Mouse (Mus musculus): Measurements from ENCODE around the gene Scg3. TPM values are rescaled to one million over a fixed set of nuclear protein-coding genes. Genes with fewer than 3 reads are reported as not detected.

Gene Scg3
- polyA plus RNA-seq, 1 experiment from 2014 or later: 0.78 TPM

- H3K4me1 ChIP-seq (replicated peaks): peaks cover 13% of the 10 kb centered on the region
- H3K9ac ChIP-seq (replicated peaks): no peak overlapping the region
- H3K9me3 ChIP-seq: no peaks in the 10 kb centered on the region; the same call in 1 of the 2 replicates
- no peak for ATAC-seq (ENCODE audit: insufficient number of reproducible peaks, insufficient read depth, low FRiP score, low TSS enrichment, low read depth)
- WGBS: 33% methylated on average over 12 of the region's 12 CpGs
- no peaks in the 10 kb centered on the region for H3K27me3 ChIP-seq
- no peak overlapping the region for H3K27ac ChIP-seq
- H3K36me3 ChIP-seq: no peaks in the 10 kb centered on the region
- H3K4me3 ChIP-seq (replicated peaks): no peak overlapping the region
- peak overlapping the region; percentile 41 for H3K4me2 ChIP-seq
Measured at GRCm38 (mm10) chr9:75601510-75601909, 82.3 kb downstream of the Scg3 start.

DNA sequence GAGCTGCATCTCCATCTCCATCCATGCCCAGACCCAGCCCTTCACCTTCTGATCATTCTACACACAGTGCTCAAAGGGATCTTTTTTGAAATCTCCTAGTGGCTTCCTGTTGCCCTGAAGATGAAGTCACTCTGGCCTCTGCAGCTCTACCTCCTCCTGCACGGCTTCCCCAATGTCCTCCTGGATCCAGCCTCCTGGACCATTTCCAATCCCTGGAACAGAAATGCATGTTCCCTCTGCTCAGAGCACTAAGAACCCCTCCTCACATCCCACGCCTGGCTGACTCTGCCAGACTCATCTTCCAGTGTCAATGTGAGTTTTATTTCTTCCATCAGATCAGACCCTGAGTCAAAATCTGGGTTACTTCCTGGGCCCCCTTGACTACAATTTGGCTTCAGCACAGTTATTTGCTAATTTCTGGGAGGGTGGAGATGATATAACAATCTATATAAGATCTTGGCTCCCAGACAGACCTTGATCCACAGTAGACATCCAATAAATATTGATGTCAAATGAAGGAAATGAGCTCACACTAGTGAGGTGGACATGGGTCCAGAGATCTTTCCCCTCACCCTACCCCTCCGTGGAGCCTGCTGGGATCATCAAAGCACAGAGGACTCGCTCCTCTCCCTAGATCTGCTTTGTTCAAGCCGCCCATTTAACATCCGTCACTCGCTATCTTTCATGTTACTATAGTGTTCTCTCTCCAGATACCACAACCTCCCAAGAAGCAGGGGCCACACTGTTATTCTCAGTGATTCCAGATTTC, 83.5 kb downstream of the Scg3 start:
- H3K4me3 ChIP-seq (replicated peaks): no peak overlapping the region
- 77% methylated on average over 7 of the region's 7 CpGs for whole genome bisulfite sequencing
- no peaks in the 10 kb centered on the region for H3K36me3 ChIP-seq
- no peak overlapping the region for H3K27ac ChIP-seq
- H3K9me3 ChIP-seq: no peaks in the 10 kb centered on the region; the same call in 1 of the 2 replicates
- H3K4me2 ChIP-seq: no peak overlapping the region
- no peaks in the 10 kb centered on the region for H3K27me3 ChIP-seq
- no peak for ATAC-seq (ENCODE audit: insufficient number of reproducible peaks, insufficient read depth, low FRiP score, low TSS enrichment, low read depth)
- peaks cover 13% of the 10 kb centered on the region for H3K4me1 ChIP-seq (replicated peaks)
- no peak overlapping the region for H3K9ac ChIP-seq (replicated peaks)

DNA sequence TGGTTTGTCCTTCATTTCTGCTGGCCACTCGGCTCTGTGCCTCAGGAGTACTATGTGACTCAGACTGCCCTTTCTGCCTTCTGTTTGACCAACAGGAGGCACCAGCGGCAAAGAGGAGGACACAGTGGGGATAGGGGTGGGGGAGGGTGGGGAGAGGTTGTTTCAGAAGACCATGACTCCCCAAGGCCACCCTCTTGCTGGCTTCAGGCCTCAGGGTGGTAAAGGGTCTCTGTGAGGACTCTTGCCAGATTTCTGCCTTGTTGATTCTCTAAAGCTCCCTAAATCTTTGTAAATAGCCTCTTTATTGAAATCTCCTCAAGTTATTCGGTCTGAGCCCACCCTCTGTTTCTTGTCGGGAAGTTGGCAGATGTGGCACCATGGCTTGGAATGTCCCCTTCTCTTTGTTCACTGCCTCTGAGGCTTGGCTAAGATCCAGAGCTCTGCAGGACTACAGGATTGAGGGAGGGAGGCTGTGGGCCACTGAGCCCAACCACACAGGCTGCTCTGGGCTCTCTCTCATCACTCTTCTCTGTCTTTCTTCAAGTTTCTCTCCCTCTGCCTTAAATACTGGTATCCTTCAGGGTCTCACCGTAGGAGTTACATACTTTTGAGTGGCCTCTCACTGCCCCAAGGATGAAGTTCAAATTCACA, 84.5 kb downstream of the Scg3 start:
- Histone ChIP-seq H3K9ac (replicated peaks) (no peak overlapping the region), H3K9me3 (no peaks in the 10 kb centered on the region; the same call in 1 of the 2 replicates), H3K4me2 (no peak overlapping the region), H3K4me3 (replicated peaks) (no peak overlapping the region), H3K27ac (no peak overlapping the region), H3K36me3 (no peaks in the 10 kb centered on the region), H3K27me3 (no peaks in the 10 kb centered on the region), H3K4me1 (replicated peaks) (peaks cover 13% of the 10 kb centered on the region)
- 56% methylated on average over 5 of the region's 5 CpGs for WGBS
- 0 out of 2 replicates have a peak, but pooled peaks have one; percentile 33 for ATAC-seq (ENCODE audit: insufficient number of reproducible peaks, insufficient read depth, low FRiP score, low TSS enrichment, low read depth)

DNA sequence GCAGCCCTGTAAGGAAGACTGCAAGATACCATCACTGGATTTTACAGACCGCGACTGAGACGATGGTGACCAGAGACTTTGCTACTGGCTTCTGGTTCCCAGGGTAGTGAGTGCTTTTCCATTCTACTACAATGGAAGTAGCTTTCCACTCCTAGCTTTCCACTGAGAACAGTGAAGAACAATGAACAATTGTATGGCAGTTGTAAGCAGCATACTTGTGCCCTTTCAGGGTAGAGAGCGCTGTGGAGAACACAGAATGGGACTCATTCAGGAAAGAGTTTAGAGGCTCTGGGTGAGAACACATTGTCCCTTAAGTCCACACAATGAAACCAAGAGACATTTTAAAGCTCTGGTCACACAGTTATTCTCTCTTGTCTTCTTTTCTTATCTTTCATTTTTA, 86.3 kb downstream of the Scg3 start:
- no peak overlapping the region for H3K9ac ChIP-seq (replicated peaks)
- H3K36me3 ChIP-seq: peaks cover 4% of the 10 kb centered on the region; the same call in 1 of the 2 replicates
- H3K27me3 ChIP-seq: no peaks in the 10 kb centered on the region
- 90% methylated on average over 4 of the region's 4 CpGs for WGBS
- H3K9me3 ChIP-seq: no peaks in the 10 kb centered on the region
- H3K4me2 ChIP-seq: no peak overlapping the region
- ATAC-seq (ENCODE audit: insufficient number of reproducible peaks, insufficient read depth, low FRiP score, low TSS enrichment, low read depth): no peak
- H3K4me1 ChIP-seq (replicated peaks): peaks cover 13% of the 10 kb centered on the region
- no peak overlapping the region for H3K27ac ChIP-seq
- no peak overlapping the region for H3K4me3 ChIP-seq (replicated peaks)

DNA sequence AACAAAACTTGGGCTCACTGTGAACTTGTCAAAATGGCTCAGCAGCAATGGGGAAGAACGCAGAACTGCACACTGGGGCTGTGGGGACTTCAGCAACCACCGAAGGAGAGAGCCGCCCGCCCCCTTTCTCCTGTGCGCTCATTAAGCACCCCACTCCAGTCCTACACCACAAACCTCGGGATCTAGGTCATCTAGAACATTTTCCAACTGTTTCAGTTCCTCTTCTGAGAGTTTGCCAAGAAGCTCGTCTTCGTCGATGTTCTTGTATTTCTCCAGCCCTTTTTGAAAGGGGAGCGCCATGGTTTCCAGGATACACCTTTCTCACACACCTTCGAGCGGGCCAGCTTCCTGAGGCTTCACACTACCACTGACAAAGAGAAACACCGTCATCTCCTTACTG, 86.8 kb downstream of the Scg3 start:
- H3K27ac ChIP-seq: no peak overlapping the region
- no peaks in the 10 kb centered on the region for H3K9me3 ChIP-seq
- H3K4me1 ChIP-seq (replicated peaks): peaks cover 13% of the 10 kb centered on the region
- no peak overlapping the region for H3K4me3 ChIP-seq (replicated peaks)
- H3K27me3 ChIP-seq: no peaks in the 10 kb centered on the region
- no peak overlapping the region for H3K9ac ChIP-seq (replicated peaks)
- no peak for ATAC-seq (ENCODE audit: insufficient number of reproducible peaks, insufficient read depth, low FRiP score, low TSS enrichment, low read depth)
- H3K36me3 ChIP-seq: peaks cover 8% of the 10 kb centered on the region; the same call in 1 of the 2 replicates
- no peak overlapping the region for H3K4me2 ChIP-seq
- WGBS: 88% methylated on average over 13 of the region's 13 CpGs

GRCm38 (mm10) chr9:75593481-75593880, 90.4 kb downstream of the Scg3 start:
- Histone ChIP-seq H3K4me3 (replicated peaks) (no peak overlapping the region), H3K9ac (replicated peaks) (no peak overlapping the region), H3K4me2 (no peak overlapping the region), H3K27me3 (no peaks in the 10 kb centered on the region), H3K27ac (no peak overlapping the region), H3K4me1 (replicated peaks) (no peaks in the 10 kb centered on the region), H3K36me3 (peaks cover 38% of the 10 kb centered on the region), H3K9me3 (no peaks in the 10 kb centered on the region)
- ATAC-seq (ENCODE audit: insufficient number of reproducible peaks, insufficient read depth, low FRiP score, low TSS enrichment, low read depth): no peak
- 83% methylated on average over 5 of the region's 5 CpGs for WGBS

Other genes starting within 250 kb of the Scg3 start
- gene Leo1, start 242.5 kb downstream of the Scg3 start, polyA plus RNA-seq (2016; fragmentation: Nextera tagmentation; extraction: Ambion mirVana): 51.6 and 54.9 TPM in 2 replicates
- 90.8 and 95.9 TPM in 2 replicates for gene Tmod3, start 124.4 kb downstream of the Scg3 start, polyA plus RNA-seq (2016; fragmentation: Nextera tagmentation; extraction: Ambion mirVana)
- gene Tmod2, start 72.7 kb downstream of the Scg3 start, polyA plus RNA-seq (2016; fragmentation: Nextera tagmentation; extraction: Ambion mirVana): 26.7 and 27.3 TPM in 2 replicates
- 22.0 and 25.8 TPM in 2 replicates for gene Lysmd2, start 58.3 kb downstream of the Scg3 start, polyA plus RNA-seq (2016; fragmentation: Nextera tagmentation; extraction: Ambion mirVana)
- 8.4 and 9.9 TPM in 2 replicates for gene Bmp5, start 91.3 kb upstream of the Scg3 start, polyA plus RNA-seq (2016; fragmentation: Nextera tagmentation; extraction: Ambion mirVana)

All from limb, embryonic 12.5 days (tissue).